In the genomic region with DNA sequence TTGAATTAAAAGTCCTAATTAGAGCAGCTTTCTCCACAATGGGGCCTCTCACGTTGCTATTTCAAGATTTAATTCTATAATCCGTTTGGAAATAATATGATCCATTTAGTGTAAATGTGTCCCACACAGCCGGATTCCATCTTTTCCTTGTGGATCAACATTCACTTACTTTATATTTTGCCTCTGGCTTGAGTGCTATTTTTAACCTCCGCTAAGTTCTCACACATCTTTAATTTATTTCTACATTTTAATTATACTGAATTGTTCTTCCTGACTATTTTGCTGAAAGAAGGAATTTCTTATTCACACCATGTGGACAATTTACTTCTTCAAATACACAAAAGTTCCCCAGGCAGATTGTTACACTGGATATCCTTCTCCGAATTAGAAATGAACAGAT, we compare ENCODE assay signal across 18 mouse cellular contexts.
DNase-seq lines count a peak whose midpoint lies in the region; ATAC-seq and TF ChIP-seq lines count a peak whose summit lies in the region.
"Had no signal": no experiment of that assay in that cellular context is flagged by ENCODE, and none has a peak within 500 bp of the region (broad histone marks: within the 10 kb centered on the region; RNA-seq: fewer than 3 reads in every experiment).

No protein-coding gene starts in this region.

- H3K4me1 ChIP-seq in forebrain, embryonic 14.5 days (ENCODE audit: control insufficient read depth, insufficient read depth, low read length) = no peaks in the 10 kb centered on the region
- H3K4me1 ChIP-seq in forebrain, embryonic 12.5 days = peaks cover 5% of the 10 kb centered on the region; the same call in 1 of the 2 replicates
- no peaks in the 10 kb centered on the region for H3K4me1 ChIP-seq in lung, embryonic 14.5 days (ENCODE audit: insufficient read depth)
- peaks cover 8% of the 10 kb centered on the region for H3K4me1 ChIP-seq in midbrain, embryonic 16.5 days (ENCODE audit: control insufficient read depth, insufficient read depth, low read length)
- peaks cover 6% of the 10 kb centered on the region; the same call in 1 of the 2 replicates for H3K4me1 ChIP-seq in midbrain, embryonic 10.5 days
- H3K4me1 ChIP-seq: embryonic facial prominence, embryonic 12.5 days; heart, embryonic 10.5 days; heart, embryonic 15.5 days; hindbrain, embryonic 13.5 days had no signal

- H3K4me2 ChIP-seq in forebrain, embryonic 14.5 days (ENCODE audit: low read length) = no peak overlapping the region
- no peak overlapping the region for H3K4me2 ChIP-seq in forebrain, embryonic 12.5 days
- H3K4me2 ChIP-seq in lung, embryonic 14.5 days = no peak overlapping the region
- H3K4me2 ChIP-seq in midbrain, embryonic 16.5 days (ENCODE audit: low read length) = no peak overlapping the region
- H3K4me2 ChIP-seq: embryonic facial prominence, embryonic 12.5 days; heart, embryonic 15.5 days; hindbrain, embryonic 13.5 days had no signal

- no peaks in the 10 kb centered on the region for H3K27me3 ChIP-seq in forebrain, embryonic 14.5 days (replicated peaks; ENCODE audit: control insufficient read depth, insufficient read depth, low read length)
- H3K27me3 ChIP-seq in forebrain, embryonic 12.5 days = no peaks in the 10 kb centered on the region
- no peaks in the 10 kb centered on the region for H3K27me3 ChIP-seq in lung, embryonic 14.5 days (ENCODE audit: insufficient read depth, low read length)
- H3K27me3 ChIP-seq in midbrain, embryonic 16.5 days (ENCODE audit: control insufficient read depth, insufficient read depth, low read depth, low read length) = no peaks in the 10 kb centered on the region
- no peaks in the 10 kb centered on the region for H3K27me3 ChIP-seq in midbrain, embryonic 10.5 days (ENCODE audit: low read depth, poor library complexity, severe bottlenecking)
- H3K27me3 ChIP-seq: embryonic facial prominence, embryonic 12.5 days; heart, embryonic 15.5 days; hindbrain, embryonic 13.5 days had no signal

- 16% methylated on average over 5 of the region's 5 CpGs for WGBS in forebrain, embryonic 14.5 days
- 48% methylated on average over 5 of the region's 5 CpGs for WGBS in forebrain, embryonic 12.5 days
- WGBS in lung, embryonic 14.5 days = 49% methylated on average over 5 of the region's 5 CpGs
- 29% methylated on average over 5 of the region's 5 CpGs for WGBS in midbrain, embryonic 16.5 days
- WGBS in midbrain, embryonic 10.5 days = 77% methylated on average over 5 of the region's 5 CpGs

- no peak for DNase-seq in forebrain, embryonic 14.5 days (ENCODE audit: low spot score)
- DNase-seq in lung, embryonic 14.5 days = peak; percentile 13
- DNase-seq in lung, postnatal 14 days = no peak
- no peak for DNase-seq in midbrain, embryonic 10.5 days (ENCODE audit: low spot score)
- DNase-seq in cerebellum, adult 11 months = no peak
- DNase-seq: adrenal gland, postnatal 10 days; cerebellum, adult 11-12 months; cerebellum, adult 9-10 months; cerebellum, postnatal 25 days; heart, adult 18-20 months; heart, postnatal 14 days had no signal

- H3K9me3 ChIP-seq in forebrain, embryonic 14.5 days (replicated peaks; ENCODE audit: control insufficient read depth, low read length) = no peaks in the 10 kb centered on the region
- H3K9me3 ChIP-seq in forebrain, embryonic 12.5 days = no peaks in the 10 kb centered on the region
- no peaks in the 10 kb centered on the region for H3K9me3 ChIP-seq in lung, embryonic 14.5 days (ENCODE audit: low read depth, low read length)
- H3K9me3 ChIP-seq in midbrain, embryonic 16.5 days (replicated peaks; ENCODE audit: control insufficient read depth, low read length, poor library complexity, severe bottlenecking) = no peaks in the 10 kb centered on the region
- no peaks in the 10 kb centered on the region for H3K9me3 ChIP-seq in midbrain, embryonic 10.5 days (replicated peaks)
- H3K9me3 ChIP-seq: embryonic facial prominence, embryonic 12.5 days; heart, embryonic 10.5 days; heart, embryonic 15.5 days; hindbrain, embryonic 13.5 days had no signal

- no peaks in the 10 kb centered on the region for H3K36me3 ChIP-seq in forebrain, embryonic 14.5 days (ENCODE audit: control insufficient read depth, insufficient read depth, low read length)
- H3K36me3 ChIP-seq in forebrain, embryonic 12.5 days (replicated peaks) = no peaks in the 10 kb centered on the region
- no peaks in the 10 kb centered on the region for H3K36me3 ChIP-seq in lung, embryonic 14.5 days (ENCODE audit: insufficient read depth)
- H3K36me3 ChIP-seq in midbrain, embryonic 16.5 days (ENCODE audit: control insufficient read depth, insufficient read depth, low read length) = no peaks in the 10 kb centered on the region
- no peaks in the 10 kb centered on the region for H3K36me3 ChIP-seq in midbrain, embryonic 10.5 days
- H3K36me3 ChIP-seq: embryonic facial prominence, embryonic 12.5 days; heart, embryonic 10.5 days; heart, embryonic 15.5 days; hindbrain, embryonic 13.5 days had no signal

- H3K4me3 ChIP-seq in forebrain, embryonic 14.5 days (ENCODE audit: low read depth, low read length) = no peak overlapping the region
- no peak overlapping the region for H3K4me3 ChIP-seq in forebrain, embryonic 12.5 days (replicated peaks)
- no peak overlapping the region for H3K4me3 ChIP-seq in lung, embryonic 14.5 days (ENCODE audit: low read depth, low read length)
- H3K4me3 ChIP-seq in midbrain, embryonic 16.5 days (ENCODE audit: low read depth, low read length) = no peak overlapping the region
- H3K4me3 ChIP-seq in midbrain, embryonic 10.5 days = no peak overlapping the region
- H3K4me3 ChIP-seq: embryonic facial prominence, embryonic 12.5 days; heart, embryonic 10.5 days; heart, embryonic 15.5 days; hindbrain, embryonic 13.5 days had no signal

- no peak overlapping the region for H3K27ac ChIP-seq in forebrain, embryonic 14.5 days (ENCODE audit: low read depth, low read length)
- H3K27ac ChIP-seq in forebrain, embryonic 12.5 days = no peak overlapping the region
- no peak overlapping the region for H3K27ac ChIP-seq in lung, embryonic 14.5 days (ENCODE audit: low read depth)
- H3K27ac ChIP-seq in midbrain, embryonic 16.5 days (ENCODE audit: low read length) = no peak overlapping the region
- H3K27ac ChIP-seq in midbrain, embryonic 10.5 days (replicated peaks) = no peak overlapping the region
- H3K27ac ChIP-seq: embryonic facial prominence, embryonic 12.5 days; heart, embryonic 10.5 days; heart, embryonic 15.5 days; hindbrain, embryonic 13.5 days; hindbrain, postnatal 0 days had no signal

- H3K9ac ChIP-seq in forebrain, embryonic 14.5 days (ENCODE audit: low read length) = no peak overlapping the region
- no peak overlapping the region for H3K9ac ChIP-seq in forebrain, embryonic 12.5 days
- no peak overlapping the region for H3K9ac ChIP-seq in lung, embryonic 14.5 days
- H3K9ac ChIP-seq in midbrain, embryonic 16.5 days (ENCODE audit: low read depth, low read length) = no peak overlapping the region
- H3K9ac ChIP-seq: embryonic facial prominence, embryonic 12.5 days; heart, embryonic 15.5 days; hindbrain, embryonic 13.5 days had no signal

- ATAC-seq in forebrain, embryonic 14.5 days = peak; percentile 5; the same call in 1 of the 2 replicates
- ATAC-seq in forebrain, embryonic 12.5 days (ENCODE audit: low FRiP score) = no peak
- ATAC-seq in lung, embryonic 14.5 days (ENCODE audit: insufficient read depth) = no peak
- ATAC-seq in midbrain, embryonic 16.5 days = peak; percentile 73
- ATAC-seq: hindbrain, postnatal 0 days had no signal

- TF ChIP-seq CTCF in lung, embryonic 14.5 days (IDR thresholded peaks at IDR 0.05; ENCODE audit: low read depth) = no peak

Comparison
In these comparisons a context has a peak if more than half of its experiments do, and no peak if none do; other contexts are left out.
1. ATAC-seq: peak in forebrain, embryonic 14.5 days (single experiment) and midbrain, embryonic 16.5 days (single experiment); none in forebrain, embryonic 12.5 days (single experiment) and lung, embryonic 14.5 days (single experiment).